Mouse (Mus musculus) telencephalon, adult 2 months (tissue): ENCODE measurements around the gene Shroom4.
"Not testable (repeated sequence)": the region's sequence is repeated elsewhere in the genome, so short reads cannot be mapped to it uniquely, and the experiment has no call there.

Experiments used
- DNase-seq: peaks from one replicate; pipeline ENCODE4 v3.0.0-alpha.2; 2011; ENCODE audit warnings: low read depth, low spot score

Gene Shroom4

DNA sequence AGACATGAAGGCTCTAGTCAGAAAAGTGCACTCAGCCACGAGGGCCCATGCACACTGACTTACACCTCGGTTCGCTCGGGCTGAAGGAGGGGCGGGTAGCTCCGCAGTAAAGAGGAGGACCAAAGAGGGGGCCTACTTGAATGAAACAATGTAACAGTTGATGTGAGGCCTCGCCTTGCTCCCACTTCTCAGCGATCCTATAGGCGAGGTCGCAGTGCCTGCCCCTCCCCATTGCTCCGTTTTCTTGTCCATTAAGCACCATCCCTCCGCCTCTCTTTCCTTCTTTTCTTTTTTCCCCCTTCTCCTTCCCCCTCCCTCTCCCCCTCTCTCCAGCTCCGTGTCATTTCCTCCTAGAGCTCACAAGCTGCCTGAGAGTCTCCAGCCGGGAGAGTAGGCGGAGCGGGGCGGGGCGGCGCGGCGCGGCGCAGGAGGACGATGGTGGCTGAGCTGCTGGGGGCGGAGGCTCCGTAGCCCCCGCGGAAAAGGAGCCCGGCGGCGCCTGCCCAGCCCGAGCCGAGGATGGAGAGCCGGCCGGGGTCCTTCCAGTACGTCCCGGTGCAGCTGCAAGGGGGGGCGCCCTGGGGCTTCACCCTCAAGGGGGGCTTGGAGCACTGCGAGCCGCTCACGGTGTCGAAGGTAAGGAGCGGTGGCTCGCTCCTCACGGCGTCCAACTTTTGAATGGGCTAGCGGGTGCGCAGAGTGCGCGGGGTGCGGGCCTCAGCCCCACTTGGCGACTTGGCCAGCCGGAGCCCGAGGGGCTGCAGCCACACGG lies at the start of gene Shroom4:
TSS of gene Shroom4 (plus strand) at position 229 of the 772 bp plus-strand sequence.
- peak; percentile 35 for DNase-seq

DNA sequence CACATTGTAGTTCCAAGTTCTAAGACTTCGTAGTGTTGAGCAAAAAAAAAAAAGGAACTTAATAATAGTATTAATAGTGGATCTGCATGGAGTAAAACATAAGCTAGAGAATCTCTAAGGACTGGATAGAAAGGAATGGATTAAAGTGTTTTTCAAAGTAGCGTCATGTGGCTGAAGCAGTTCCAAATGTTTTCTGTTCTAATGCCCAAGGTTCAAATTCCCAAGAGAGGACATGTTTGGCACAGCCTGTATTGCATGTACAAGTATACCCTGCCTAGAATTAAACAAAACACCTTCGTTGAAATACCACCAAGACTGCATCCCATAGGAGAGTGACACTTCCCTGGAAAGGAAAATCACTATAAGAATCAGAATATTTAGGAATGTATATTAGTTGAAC lies 42.8 kb upstream of the Shroom4 start:
- no peak for DNase-seq

GRCm38 (mm10) chrX:6357503-6358114 lies 42.0 kb upstream of the Shroom4 start:
- no peak for DNase-seq

DNA sequence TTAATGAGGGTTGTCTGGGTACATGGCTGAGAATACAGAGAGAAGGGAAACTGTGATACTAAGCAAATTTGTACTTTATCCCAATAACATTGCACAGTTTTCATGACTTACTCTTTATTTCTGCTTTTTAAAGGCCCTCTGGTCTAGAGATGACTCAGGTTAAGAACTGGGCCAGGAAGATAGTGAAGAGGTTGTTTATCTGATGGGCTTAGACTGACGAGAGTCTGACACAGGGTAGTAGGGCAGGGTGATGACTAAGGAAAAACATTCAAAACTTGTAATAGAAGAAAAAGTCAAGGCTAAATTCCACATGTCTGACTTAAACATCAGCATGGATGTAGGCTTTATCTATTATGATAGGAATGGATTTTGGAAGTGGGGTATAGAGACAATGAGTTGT lies 30.8 kb upstream of the Shroom4 start:
- DNase-seq = no peak

DNA sequence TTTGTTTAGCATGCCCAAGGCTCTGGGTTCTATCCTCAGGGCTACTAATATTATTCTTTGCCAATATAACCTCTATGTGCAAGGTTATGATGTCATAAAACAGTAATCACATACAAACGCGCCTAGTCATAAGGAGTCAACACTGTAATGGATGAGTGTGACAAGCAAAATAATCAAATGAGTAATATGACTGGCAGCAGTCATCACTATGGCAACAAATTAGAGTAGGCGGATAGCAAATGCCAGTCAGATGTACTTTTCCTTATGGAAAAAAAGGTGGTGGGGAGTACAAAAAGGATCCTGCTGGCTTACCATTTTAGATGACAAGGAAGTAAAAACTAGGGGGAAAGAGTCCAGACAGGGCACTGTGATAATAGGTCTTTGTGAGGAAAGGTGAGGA lies 28.9 kb upstream of the Shroom4 start:
- DNase-seq = no peak

GRCm38 (mm10) chrX:6393861-6394260 lies 5.8 kb upstream of the Shroom4 start:
- no peak for DNase-seq

GRCm38 (mm10) chrX:6399193-6399592 lies 461 bp upstream of the Shroom4 start:
- no peak for DNase-seq

DNA sequence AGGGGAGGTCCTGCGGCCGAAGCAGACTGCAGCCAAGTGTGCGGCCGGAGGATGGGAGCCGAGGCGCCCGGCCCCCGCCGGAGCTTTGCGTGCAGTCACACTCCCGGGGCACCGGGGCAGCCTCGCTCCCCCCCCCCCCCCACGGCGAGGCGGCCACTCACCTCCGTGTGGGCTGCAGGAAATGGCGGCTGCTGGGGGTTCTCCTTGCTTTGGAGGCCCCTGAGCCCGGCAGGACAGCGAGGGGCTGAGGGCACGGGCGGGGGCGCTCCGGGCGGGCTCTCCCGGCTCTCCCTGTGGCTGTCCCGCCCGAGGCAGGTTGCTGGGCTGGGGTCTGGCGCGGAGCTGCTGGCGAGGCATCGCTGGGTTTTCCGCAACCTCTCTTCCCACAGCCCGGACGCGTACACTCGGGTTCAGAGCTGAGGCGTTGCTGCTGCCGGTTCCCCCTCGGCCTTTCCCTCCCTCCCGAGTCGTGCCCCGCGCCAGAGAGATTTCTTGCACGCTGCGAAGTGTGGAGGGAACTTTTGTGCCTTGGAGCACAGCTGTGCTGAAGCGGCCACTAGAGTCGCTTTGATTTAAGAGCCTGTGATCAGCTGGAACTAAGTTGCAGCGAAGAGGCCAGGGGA lies 855 bp downstream of the Shroom4 start:
- no peak for DNase-seq

DNA sequence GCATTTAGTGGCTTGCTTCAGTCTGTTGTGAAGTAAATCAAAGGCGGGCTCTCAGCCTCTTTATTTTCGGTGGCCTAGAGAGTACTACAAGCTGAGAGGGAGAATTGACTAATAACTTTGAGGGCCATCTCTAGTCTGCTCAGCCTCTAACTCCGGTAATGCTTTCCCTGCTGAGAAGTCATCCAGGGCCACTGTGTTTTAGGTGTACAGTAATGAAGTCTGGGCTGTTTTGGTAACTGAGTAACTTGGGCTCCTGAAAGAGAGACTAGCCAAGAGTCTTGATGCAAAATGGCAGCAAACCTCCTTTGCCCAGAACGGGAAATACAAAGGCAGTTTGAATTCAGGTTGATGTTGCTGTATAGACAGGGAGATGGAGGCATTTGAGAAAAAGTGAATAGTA lies 3.3 kb downstream of the Shroom4 start:
- no peak for DNase-seq

DNA sequence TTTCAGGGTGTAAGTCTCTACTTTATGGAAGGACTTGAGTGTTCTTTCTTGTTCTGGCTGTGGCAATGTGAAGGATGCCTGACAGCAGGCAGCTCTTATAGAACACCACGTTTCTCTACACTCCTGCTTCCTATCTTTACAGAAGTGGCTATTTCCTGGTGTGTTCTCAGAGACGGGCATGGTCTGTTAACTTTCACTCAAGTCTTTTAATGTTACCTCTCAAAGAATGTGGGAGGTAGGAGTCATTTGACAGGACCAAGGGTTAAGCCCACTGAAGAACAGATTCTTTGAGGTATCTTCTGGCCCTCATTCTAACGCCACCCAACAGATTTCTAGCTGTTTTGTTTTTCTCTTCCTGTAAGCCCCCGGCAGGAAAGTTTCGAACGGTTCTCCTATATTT lies 9.5 kb downstream of the Shroom4 start:
- no peak for DNase-seq

- DNase-seq = no peak
Observed at GRCm38 (mm10) chrX:6415412-6415811, 15.8 kb downstream of the Shroom4 start.

GRCm38 (mm10) chrX:6415936-6416335 lies 16.3 kb downstream of the Shroom4 start:
- DNase-seq = no peak

DNA sequence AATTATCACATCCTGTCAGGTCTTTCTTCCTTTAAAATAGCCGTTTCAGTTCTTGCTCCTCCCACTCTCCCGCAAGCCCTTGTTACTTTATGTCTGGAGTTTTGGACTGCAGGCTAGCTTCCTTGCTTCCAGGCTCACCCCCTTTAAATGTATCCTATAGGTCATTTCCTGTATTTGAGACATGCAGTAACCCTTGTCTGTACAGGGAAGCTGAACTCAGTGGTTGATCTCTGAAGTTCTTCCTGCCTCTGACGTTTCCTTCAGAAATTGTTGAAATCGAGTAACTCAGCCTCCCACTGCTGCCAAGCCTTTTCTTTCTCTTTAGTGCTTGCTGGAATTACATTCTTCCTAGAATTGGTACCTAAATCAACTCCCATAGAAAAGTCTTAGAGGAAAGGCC lies 18.5 kb downstream of the Shroom4 start:
- no peak for DNase-seq

- no peak for DNase-seq
Observed at GRCm38 (mm10) chrX:6435260-6435659, 35.6 kb downstream of the Shroom4 start.

DNA sequence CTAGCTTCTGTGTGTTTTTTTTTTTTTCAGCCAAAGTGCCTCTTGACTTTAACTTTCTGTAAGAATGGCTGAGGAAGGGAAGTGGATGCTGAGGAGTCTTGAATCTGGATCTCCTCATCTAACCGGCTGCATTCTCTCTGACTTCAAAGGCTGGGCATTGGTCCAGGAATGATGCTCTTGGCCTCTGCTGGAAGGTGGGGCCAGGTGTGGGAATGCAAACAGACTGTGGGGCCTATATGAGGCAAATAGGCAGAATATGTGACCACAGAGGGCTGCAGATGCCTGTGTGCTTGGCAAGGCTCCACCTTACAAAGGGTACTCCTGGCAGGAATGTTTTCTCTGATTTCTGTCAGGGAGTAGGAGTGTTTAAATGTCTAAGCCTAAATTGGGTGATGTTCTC lies 46.8 kb downstream of the Shroom4 start:
- no peak for DNase-seq

GRCm38 (mm10) chrX:6448001-6448400 lies 48.3 kb downstream of the Shroom4 start:
- DNase-seq = no peak

DNA sequence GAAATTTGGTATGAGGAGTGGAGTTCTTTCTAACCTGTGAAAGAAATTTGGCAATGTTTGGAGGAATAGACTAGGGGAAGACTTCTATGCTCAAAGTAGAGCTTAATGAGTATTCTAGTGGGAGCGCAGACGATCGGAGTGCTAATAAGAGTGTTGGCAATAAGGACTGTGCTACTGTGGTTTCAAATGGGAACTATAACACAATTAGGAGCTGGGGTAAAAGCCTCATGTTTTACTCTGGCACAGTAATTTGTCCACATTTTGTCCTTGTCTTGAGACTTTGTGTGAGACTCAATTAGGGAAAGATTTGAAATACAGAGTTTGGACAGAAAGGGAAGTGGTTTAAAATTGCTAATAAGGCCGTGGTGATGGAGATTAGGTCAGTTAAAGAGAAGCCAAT lies 53.6 kb downstream of the Shroom4 start:
- no peak for DNase-seq

DNA sequence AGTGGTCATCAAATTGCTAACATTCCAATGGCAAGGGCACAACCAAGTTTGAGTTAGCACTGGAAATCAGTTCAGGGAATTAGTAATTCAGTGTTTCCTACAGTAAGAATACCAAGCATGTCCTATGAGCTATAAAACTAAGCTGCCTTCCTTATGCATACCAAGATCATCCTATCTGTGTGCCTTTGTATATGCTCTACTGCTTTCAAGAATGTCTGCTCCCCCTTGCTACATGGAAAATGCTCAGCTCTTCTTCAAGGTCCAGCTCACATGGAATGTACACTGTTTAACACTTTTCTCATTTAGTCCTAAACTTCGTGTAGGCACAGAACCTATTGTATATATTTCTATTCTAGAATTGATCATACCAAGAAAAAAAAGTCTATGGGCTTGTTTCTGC lies 69.6 kb downstream of the Shroom4 start:
- DNase-seq = not testable (repeated sequence)

GRCm38 (mm10) chrX:6472563-6472962 lies 72.9 kb downstream of the Shroom4 start:
- not testable (repeated sequence) for DNase-seq

GRCm38 (mm10) chrX:6475177-6475576 lies 75.5 kb downstream of the Shroom4 start:
- no peak for DNase-seq

DNA sequence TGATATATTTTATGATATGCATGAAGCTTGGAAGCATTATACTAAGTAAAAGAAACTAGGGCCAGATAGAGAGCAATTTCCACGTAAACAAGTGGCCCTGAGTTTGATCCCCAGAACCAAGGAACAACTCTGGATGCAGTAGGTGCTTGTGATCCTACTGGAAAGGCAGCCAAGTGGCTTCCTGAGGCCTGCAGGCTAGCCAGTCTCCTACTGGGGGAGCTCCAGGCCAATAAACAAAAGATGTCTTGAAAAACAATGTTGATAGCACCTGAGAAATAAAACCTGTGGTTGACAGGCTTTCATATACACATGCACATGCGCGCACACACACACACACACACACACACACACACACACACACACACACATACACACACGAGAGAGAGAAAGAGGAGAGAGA lies 82.6 kb downstream of the Shroom4 start:
- DNase-seq = no peak

DNA sequence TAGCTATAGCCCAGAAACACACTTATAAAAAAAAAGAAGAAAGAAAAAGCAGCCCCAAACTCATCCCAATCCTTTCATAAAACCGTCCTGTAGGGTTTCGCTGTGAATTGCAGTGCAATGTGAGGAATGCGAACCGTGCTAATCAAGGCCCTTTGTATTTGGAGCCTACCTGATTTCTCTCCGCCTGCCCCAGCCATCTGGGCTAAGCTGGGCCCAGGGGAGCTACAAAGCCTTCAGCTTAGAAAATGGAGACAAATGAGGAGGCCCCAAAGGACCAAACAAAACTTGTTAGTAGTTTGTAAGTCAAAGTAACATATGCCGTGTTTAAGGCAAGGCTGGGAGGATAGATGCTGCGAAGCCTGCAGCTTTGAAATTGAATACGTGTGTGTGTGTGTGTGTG lies 84.2 kb downstream of the Shroom4 start:
- no peak for DNase-seq

- DNase-seq = no peak
Observed at GRCm38 (mm10) chrX:6490433-6490832, 90.8 kb downstream of the Shroom4 start.
